Mouse (Mus musculus): ENCODE results near the gene Ffar4.

The Ffar4 gene

GRCm38 (mm10) chr19:38096858-38097758 lies at the start of gene Ffar4:
Gene Ffar4, plus strand, starts transcription at chr19:38097071.
- no peak for DNase-seq (ENCODE audit: low spot score)

- DNase-seq (ENCODE audit: low spot score): no peak
Measured at GRCm38 (mm10) chr19:38049686-38050085, 47.2 kb upstream of the Ffar4 start.

GRCm38 (mm10) chr19:38053227-38054041 lies 43.4 kb upstream of the Ffar4 start:
- DNase-seq (ENCODE audit: low spot score): no peak

GRCm38 (mm10) chr19:38054149-38054719 lies 42.6 kb upstream of the Ffar4 start:
- DNase-seq (ENCODE audit: low spot score): no peak

- peak; percentile 80 for DNase-seq (ENCODE audit: low spot score)
Measured at GRCm38 (mm10) chr19:38054720-38055192, 42.1 kb upstream of the Ffar4 start, which contains the start of gene Cep55. Gene Cep55, plus strand, starts transcription at chr19:38055011.

- DNase-seq (ENCODE audit: low spot score): no peak
Measured at GRCm38 (mm10) chr19:38055798-38056197, 41.1 kb upstream of the Ffar4 start.

- DNase-seq (ENCODE audit: low spot score): no peak
Measured at GRCm38 (mm10) chr19:38056276-38056675, 40.6 kb upstream of the Ffar4 start.

GRCm38 (mm10) chr19:38056931-38057330 lies 39.9 kb upstream of the Ffar4 start:
- no peak for DNase-seq (ENCODE audit: low spot score)

GRCm38 (mm10) chr19:38063201-38063600 lies 33.7 kb upstream of the Ffar4 start:
- no peak for DNase-seq (ENCODE audit: low spot score)

- DNase-seq (ENCODE audit: low spot score): no peak
Measured at GRCm38 (mm10) chr19:38064051-38064450, 32.8 kb upstream of the Ffar4 start.

GRCm38 (mm10) chr19:38073226-38073625 lies 23.6 kb upstream of the Ffar4 start:
- no peak for DNase-seq (ENCODE audit: low spot score)

GRCm38 (mm10) chr19:38075051-38075450 lies 21.8 kb upstream of the Ffar4 start:
- DNase-seq (ENCODE audit: low spot score): no peak

- no peak for DNase-seq (ENCODE audit: low spot score)
Measured at GRCm38 (mm10) chr19:38076251-38076650, 20.6 kb upstream of the Ffar4 start.

GRCm38 (mm10) chr19:38077851-38078540 lies 18.9 kb upstream of the Ffar4 start:
- no peak for DNase-seq (ENCODE audit: low spot score)

GRCm38 (mm10) chr19:38081361-38081760 lies 15.5 kb upstream of the Ffar4 start:
- DNase-seq (ENCODE audit: low spot score): no peak

- no peak for DNase-seq (ENCODE audit: low spot score)
Measured at GRCm38 (mm10) chr19:38082931-38083525, 13.8 kb upstream of the Ffar4 start.

- DNase-seq (ENCODE audit: low spot score): no peak
Measured at GRCm38 (mm10) chr19:38085841-38086240, 11.0 kb upstream of the Ffar4 start.

- DNase-seq (ENCODE audit: low spot score): no peak
Measured at GRCm38 (mm10) chr19:38086948-38087551, 9.8 kb upstream of the Ffar4 start.

GRCm38 (mm10) chr19:38089358-38089757 lies 7.5 kb upstream of the Ffar4 start:
- no peak for DNase-seq (ENCODE audit: low spot score)

GRCm38 (mm10) chr19:38091512-38091985 lies 5.3 kb upstream of the Ffar4 start:
- DNase-seq (ENCODE audit: low spot score): no peak

- no peak for DNase-seq (ENCODE audit: low spot score)
Measured at GRCm38 (mm10) chr19:38096231-38096630, 640 bp upstream of the Ffar4 start.

All from urinary bladder, postnatal 10 days (tissue).